Mouse (Mus musculus): Measurements from ENCODE around the gene Nek7.
A peak's percentile ranks its signal among the peaks of the same experiment; 100 is the strongest.

Gene Nek7

DNA sequence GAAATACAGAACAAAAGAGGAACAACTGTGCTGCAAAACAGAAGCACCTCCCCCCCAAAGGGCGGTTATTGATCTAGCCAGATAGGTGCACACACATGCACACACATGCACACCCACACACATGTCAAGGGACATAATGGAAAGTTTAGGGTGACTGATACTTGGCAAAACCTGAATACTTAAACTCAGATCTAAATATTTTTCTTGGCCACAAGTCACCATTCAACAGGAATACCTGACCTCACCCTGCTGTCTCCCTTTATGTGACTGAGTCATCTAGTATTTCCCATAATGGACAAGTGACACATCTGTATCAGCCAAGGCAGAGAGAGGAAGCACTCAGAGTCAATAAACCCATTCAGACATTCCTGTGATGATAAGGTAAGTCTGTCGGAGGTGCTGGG, 48.9 kb downstream of the Nek7 start:
- no peak for DNase-seq (ENCODE audit: low spot score)

DNA sequence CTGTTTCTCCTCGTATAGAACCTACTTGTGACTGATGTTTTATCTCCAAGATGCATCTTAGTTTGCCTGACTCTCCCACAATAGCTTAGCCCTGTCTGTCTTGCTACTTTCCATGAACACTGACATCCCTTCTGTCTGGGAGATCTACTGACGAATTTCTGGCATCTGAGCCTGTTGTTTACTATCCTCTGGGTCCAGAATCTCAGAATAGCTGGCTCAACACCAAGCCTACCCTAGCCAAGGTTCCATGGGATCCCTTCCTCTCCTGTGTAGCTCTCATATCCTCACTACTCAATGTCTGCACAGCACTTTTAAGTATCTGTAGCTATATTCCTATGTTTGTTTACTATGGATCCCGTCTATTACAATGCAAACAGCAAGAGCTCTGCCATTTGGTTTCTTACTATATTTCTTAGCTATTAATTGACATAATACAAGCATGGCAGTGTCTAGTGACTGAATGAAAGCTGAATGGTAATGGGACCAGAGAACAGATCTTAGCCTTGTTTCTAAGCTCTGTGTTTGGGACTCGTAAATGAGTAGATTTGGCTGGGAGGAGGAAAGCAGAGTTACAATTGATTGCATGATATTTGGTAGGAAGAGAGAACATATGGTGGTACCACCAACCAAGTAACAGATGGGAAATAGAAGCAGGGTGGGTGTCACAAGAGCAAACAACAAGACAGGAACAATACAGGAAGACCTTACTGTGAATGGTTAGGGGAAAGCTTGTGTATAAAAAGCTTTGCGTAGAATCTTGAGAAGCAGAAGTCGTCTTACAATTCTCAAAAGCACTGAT, 51.3 kb downstream of the Nek7 start:
- DNase-seq (ENCODE audit: low spot score), result no peak

DNA sequence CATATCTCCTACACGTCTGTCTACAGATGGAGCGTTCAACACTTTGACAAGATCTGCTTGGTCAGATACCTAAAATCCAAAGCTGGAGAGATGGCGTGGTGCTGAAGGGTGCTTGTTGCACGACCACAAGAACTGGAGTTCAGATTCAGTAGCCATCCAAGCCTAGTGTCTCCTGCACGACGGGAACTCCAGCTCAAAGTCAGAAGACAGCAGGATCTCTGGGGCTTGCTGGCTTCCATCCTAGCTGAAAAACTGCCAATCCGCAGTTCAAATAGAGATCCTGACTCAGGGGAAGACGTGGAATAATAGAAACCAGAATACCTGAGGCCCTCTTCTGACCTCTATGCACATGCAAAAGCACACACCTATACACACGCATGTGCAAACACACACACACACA, 52.0 kb downstream of the Nek7 start:
- no peak for DNase-seq (ENCODE audit: low spot score)

DNA sequence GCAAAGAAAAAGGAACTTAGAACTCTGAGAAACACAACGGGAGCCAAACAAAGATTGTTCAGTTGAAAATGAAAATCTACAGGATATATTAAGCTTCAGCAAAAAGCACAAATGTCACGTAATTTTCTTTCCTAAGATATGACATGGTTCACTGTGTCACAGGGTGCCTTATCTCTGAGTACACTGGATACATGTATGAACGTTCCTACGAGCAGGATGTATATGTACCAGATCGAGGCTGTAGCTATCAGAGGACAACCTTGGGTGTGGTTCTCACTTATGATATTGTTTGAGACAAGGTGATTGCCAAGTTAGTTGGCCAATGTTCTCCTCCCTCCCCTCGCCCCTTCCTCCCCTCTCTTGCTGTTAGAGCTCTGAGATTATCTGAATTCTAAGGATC, 55.3 kb downstream of the Nek7 start:
- DNase-seq (ENCODE audit: low spot score), result no peak

DNA sequence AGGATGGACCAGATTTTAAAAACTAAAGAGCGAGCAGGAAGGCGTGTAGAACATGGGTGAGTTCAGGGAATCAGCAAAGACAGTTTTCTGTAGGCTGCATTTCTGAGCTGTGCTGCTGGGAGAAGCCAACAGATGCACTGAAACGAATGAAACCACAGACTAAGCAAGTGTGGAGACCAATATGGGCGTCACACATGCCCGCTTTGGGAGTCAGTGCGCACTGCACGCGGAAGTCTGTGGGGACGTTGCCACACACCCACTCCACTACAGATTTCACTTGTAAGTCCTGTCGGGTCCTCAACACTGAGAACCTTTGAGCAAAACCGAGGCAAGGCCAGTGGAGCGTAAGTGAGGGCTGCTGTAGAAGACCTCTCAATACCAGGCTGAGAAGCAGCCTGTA, 59.2 kb downstream of the Nek7 start:
- DNase-seq (ENCODE audit: low spot score), result no peak

DNA sequence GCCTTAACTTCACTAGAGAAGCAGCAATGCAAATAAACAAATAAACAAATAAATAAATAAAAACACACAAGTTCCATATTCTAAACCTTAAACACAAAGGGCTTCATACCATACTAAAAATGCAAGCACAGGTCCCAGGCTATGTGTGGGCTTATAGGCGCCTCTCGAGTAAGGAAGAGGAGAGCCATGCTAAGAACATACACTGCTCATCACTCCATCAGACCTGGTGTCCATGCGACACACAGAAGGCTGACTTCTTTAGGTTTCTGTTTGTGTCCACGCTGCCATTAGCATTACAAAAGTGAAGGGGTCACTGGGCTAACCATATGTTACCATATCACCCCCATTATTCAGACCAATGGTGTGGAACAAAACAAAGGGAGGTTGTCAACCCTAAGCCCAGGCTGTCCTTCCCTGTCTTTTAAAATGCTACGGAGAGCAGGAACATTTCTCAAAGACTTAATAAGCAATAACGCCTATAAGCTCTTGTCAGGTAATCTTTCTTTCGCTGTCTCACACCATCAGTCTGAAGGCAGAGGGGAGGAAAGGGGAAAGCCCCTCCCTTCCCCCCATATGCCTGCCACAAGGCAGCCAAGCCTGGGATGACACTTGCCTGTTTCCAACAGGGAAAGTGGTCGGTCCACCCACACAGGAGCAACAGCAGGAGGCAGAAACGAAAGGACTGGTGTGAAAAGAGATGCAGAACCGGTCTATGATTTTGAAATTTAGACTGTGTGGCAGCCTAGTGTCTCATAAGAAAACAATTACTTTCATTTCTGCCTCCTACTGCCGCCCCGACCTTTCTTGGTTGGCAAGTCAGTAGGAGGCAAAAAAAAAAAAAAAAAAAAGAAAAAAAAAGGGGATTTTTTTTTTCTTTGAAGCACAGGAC, 60.5 kb downstream of the Nek7 start:
- no peak for DNase-seq (ENCODE audit: low spot score)

DNA sequence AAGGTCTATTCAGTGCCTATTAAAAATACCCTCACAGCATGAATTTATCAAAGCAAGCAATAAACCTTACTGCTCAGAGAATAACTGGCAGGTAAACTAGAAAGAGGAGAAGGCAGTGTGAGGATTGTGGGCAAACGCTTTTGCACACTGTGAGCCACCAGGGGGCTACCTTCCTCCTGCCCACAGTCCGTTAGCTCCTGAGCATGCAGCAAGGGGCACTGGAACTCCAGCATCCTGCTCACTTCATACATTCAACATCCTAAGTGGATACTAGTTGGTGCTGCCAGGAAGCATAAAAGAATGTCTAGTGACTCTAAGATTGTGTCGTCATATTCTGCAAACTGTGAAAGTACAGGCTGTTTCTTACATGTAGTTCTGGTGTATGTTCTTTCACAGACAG, 61.6 kb downstream of the Nek7 start:
- no peak for DNase-seq (ENCODE audit: low spot score)

DNA sequence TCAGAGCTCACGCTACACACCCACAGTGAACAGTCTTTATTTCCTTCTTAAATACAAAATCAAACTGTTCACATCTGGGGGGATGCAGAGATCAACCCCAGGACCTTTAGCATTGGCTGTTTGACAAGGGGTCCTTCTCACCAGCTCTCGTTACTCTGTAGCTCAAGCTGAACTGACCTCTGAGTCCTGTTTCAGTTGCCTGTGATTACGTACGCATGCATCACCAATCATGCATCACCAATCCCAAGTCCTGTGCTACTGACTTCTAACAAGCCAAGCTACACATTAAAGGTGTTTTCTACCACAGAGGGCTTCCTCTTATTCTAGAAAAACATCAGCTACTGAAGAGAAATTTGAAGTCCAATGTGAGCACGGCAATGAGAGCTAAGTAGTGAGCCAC, 65.0 kb downstream of the Nek7 start:
- no peak for DNase-seq (ENCODE audit: low spot score)

DNA sequence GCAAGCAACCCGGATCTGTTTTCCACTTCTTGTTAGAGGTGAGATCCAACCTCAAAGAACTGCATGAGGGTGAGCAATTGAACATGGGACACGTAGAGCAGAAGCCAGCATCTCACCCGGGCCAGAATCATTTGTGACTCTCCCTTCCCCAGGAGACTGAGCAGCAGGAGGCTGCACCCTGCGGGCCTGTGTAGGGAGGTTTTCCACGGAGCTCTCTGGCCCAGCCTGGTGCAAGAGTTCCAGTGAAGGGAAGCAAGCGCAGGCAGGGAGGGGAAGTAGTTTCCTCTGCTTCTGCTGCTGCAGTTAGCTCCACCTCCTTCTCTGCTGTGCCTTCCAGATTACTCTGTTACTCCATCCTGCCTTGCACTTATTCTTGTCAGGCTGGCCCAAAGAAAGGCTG, 69.8 kb downstream of the Nek7 start:
- DNase-seq (ENCODE audit: low spot score), result no peak

DNA sequence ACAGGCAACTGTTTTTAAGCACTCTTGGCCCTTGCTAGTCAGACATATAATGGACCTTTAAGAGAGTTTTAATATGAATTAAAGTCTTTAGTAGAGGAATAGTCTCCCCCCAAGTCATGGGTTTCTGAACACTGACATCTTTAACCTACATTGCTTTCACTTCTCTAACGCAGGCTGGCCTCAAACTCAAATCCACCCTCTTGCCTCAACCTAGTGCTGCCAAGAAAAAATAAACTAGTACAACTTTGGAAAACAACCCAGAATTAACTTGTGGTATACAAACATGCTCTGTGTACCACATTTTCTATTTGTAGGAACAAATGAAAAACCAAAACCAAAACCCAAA, 77.8 kb downstream of the Nek7 start:
- no peak for DNase-seq (ENCODE audit: low spot score)

DNA sequence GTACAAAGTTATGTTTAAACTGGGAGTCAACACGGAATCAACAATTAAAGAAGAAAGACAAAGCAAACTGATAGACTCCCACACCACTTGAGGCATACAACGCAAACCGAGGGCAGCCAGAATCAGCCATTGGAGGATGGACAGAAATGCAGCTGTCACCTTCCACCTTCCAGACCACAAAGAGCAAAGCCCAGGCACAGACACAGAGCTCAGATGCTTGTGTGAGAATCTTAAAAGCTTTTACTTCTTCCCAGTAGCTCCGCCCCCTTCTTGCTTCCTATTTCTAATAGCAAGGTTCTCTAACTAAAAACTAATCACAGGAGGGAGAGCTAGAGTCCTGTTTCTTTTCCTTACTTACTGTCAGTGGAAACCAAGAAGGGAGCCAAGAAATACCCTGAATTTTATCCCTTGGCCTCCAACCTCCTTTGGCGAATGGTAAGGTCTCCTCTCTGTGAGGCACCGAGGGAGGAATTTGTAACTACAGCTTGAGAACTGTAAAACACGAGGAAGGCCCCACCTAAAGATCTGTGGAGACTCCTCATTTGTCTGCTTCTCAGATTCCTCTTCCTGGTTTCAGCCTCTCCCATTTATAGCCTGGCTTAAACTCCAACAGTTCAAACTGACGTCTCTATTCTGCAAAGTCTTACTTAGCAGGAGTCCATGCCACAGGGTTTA, 78.3 kb downstream of the Nek7 start:
- DNase-seq (ENCODE audit: low spot score), result no peak

DNA sequence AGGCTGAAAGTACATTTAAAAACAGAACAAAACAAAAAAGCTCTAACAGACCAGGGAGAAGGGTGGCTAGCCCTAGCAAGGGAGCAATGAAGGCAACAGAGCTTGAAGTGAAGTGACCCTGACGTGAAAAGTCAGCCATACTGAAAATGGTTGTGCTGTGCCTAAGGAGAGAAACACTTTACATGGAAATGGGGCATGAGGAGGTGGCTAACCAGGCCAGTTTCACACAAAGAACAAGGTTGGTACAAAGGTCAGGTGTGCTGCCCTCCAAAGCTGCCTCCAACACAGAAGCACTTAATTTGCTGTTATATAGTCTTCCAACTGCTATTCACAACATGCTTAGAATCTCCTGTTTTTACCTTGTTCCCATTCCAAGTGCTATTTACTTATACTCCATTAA, 80.2 kb downstream of the Nek7 start:
- no peak for DNase-seq (ENCODE audit: low spot score)

DNA sequence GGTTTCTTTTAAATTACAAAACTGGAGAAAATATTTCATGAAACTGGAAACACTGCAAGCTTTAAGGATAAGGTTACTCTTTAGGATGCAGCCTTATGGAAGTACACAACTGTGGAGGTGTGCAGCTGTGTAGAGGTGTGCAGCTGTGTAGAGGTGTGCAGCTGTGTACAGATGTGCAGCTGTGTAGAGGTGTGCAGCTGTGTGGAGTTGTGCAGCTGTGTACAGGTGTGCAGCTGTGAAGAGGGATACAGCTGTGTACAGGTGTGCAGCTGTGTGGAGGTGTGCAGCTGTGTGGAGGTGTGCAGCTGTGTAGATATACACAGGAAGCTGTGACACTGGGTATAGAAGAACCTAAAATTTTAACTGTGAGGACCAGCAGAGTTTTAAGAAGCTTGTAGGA, 81.7 kb downstream of the Nek7 start:
- DNase-seq (ENCODE audit: low spot score), result no peak

DNA sequence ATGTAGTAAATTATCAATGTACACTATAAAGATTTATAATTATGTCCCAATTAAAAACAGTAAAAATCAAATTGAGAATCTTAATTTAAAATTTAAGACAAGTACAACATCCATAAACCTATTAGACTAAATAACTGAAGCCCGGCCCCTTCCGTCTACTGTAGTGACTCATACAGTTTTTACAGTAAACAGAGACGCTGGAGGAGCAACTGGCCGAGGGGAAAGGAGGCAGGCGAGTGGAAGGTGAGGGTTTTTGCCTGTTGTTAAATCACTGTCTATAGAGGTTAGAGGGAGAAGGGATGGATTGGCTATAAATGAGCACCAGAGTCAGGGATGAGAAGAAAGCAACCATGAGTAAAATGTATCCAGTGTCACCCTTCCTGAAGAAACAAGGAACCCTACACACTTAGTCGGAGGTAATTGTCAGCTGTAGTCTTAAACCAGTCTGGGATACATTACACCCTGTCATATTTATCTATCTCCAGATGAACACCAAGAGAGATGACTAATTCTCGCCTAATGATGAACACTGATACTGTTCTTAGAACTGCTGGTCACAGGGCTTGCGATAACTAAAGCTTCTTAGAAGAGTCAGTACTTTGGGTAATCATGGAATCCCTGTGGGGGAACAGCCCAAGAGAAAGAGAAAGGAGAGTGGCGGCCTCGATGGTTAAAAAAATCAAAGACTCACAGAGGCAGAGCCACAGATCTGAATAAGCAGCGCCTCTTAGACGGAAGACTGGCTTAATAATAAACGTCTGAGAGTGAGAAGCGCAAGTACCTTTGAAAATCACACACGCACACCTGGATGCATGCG, 84.0 kb downstream of the Nek7 start:
- DNase-seq (ENCODE audit: low spot score), result no peak

DNA sequence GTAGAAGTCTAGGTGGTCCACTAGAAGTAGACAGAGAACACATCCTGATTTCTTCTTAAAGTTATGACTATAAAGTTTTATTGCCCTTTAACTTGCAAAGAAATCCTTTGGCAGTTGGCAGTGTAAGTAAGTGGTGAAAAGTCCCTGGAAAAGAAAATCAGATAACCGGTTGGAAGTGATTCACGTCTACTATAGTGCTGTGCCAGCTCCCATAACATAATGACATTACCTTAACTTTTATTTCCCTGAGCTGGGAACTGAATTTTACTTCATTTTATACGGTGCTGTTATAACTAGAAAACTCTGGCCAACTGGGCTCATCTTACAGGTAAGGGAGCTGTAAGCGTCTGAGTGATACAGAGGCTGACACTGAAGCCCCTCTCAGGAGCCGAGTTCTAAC, 89.3 kb downstream of the Nek7 start:
- no peak for DNase-seq (ENCODE audit: low spot score)

DNA sequence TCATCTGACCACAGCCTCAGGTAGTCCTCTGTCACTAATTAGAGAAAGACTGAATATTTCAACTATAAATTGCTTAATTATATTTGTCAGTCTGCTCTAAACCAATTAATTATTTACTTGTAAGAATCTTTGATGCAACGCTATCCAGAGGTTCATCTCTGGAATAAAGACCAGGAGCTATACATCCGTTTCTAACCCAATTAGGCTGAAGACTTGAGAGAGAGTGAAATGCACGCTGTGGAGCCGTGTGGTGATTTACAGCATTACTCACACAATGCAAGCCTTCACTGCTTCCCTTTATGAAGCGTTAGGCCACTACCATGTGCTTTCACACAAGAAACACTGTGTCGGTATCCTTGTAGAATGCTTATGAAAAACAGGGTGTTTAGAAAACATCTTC, 96.0 kb downstream of the Nek7 start:
- DNase-seq (ENCODE audit: low spot score), result no peak

DNA sequence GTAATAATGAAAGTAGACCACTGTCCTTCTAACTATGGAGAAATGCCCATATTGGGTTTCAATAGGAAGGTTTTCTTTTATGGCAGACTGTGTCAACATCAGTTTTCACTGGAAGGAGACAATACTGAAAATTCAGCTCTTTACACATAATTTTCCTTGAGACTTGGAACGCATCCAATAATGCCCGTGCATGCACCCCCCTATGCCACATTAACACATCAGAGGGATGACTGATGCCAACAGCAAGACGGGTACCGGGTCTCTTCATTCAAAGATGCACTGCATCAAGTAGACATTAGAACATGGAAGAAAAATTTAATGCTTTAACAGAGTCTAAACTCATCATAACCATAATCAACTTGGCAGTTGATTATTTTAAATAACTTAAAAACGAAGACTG, 101.7 kb downstream of the Nek7 start:
- no peak for DNase-seq (ENCODE audit: low spot score)

DNA sequence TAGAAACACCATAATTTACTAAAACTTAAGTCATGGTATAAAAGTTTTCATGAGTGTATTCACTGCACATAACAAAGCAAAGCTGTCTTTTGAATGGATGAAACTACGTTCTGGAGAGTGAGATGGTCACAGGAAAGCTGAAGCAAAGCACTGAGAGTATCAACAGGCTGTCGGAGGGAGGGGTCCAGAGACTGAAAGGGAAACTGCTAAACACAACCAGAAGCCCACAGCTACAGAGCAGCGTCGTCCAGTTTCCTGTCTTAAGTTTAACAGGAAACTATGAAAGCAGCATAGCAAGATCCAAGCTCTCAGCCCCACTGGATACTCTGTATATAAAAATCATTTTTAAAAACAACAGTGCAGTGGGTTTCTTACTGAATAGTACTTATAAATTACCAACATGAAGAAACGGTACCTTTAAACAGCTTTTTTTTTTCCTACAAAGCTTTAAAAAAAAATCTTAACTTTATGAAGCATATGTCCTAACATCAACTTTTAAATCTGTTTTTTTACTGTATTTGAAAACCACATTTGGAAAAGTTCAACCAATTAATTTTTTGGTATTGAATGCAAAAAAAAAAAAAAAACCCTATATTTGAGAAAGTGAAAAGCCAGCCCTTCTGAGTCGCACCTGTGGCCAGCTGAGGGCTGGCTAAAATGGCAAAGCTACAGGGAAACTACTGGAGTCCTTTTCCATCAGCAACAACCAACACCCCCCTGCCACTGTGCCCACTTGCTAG, 102.4 kb downstream of the Nek7 start:
- no peak for DNase-seq (ENCODE audit: low spot score)

DNA sequence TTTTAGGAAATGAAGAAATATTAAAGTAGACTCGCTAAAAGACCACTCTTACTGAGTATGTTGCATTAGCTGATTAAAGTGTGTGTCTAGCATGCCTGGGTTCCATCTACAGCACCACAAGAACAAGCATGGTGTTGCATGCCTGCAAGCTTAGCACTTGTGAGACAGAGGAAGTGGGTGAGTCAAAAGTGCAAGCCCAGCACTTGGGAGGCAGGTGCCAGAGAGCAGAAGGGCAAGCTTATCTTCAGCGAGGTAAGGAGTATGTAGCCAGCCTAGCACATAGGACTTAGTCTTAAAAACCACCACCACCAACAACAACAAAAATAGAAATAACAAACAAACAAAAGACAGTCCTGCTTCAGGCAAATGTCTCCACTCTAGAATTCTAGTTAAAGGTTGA, 103.0 kb downstream of the Nek7 start:
- no peak for DNase-seq (ENCODE audit: low spot score)

DNA sequence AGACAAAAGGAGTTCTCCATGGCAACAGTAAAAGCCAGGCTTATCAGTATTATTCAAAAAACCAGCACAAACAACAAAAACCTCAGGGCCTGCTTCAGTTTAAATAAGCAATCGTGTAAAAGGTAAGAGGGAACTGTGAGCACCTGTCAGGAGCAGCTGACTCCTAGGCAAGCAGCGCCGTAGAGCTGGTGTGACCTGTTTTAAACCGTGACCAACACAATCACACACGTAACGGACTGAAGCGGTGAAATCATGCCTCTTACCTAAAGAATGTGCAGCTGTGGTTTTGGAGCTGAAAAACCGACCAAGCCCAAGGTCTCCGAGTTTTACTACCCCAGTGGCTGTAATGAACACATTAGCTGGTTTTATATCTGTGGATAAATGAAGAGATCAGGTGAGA, 104.6 kb downstream of the Nek7 start:
- no peak for DNase-seq (ENCODE audit: low spot score)

DNA sequence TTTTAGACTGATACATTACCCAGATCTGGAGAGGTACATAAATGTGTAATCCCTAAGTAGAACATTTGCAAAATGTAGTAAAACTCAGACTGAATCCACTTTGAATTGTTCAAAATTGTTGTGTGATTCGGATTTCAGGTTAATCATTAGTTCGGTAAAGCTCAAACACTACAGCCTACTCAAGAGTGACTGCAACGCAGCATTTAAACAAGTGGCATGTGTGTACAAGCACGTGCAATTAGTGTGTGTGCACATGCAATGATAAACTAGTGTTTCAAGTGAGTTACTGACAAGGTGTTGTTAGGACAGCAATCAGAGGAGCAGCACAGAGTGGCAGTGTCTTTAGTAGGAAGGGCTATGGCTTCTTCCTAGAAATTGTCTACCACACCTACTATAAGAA, 106.0 kb downstream of the Nek7 start:
- DNase-seq (ENCODE audit: low spot score), result no peak

DNA sequence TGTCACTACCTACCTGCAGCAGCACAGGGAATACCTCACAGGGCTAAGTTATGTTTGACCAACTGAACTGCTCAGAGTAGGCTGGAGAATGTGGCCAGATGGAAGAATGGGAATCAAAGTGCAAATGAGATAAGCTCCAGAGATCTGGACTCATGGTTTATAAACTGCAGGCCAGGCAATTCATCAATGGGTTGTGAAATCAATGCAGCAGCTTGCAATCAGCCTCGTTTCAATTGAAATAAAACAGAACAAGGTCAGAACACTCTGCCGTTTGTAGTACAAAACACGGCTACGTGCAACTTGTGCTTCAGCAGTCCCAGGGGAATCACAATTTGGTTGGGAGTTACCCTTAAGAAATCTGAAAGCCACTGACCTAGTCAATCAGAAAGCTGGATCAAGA, 109.4 kb downstream of the Nek7 start:
- peak; percentile 18 for DNase-seq (ENCODE audit: low spot score)

Measured in ovary, adult 18-20 months (tissue).